Mouse (Mus musculus) C2C12 (cell line): ENCODE data around the gene Cela2a. TPM values are rescaled to one million over a fixed set of nuclear protein-coding genes. Genes with fewer than 3 reads are reported as not detected.

Experiments
- H3K27me3 ChIP-seq: one replicate; pipeline ENCODE4 v1.6.1; 2011; ENCODE audit not compliant: control insufficient read depth, insufficient read depth, insufficient read length
- H3K36me3 ChIP-seq: one replicate; pipeline ENCODE4 v1.6.1; 2011; ENCODE audit not compliant: control insufficient read depth, insufficient read depth
- H3K4me3 ChIP-seq: one replicate; pipeline ENCODE4 v1.5.1; 2011; ENCODE audit warnings: mild to moderate bottlenecking, control low read depth; ENCODE audit not compliant: poor library complexity, insufficient read depth, severe bottlenecking
- H3K79me2 ChIP-seq: one replicate; pipeline ENCODE4 v1.6.1; 2011; ENCODE audit not compliant: control insufficient read depth, insufficient read depth
- H3K79me3 ChIP-seq: one replicate; pipeline ENCODE4 v1.6.1; 2011; ENCODE audit warnings: low read depth, control low read depth
- H3ac ChIP-seq: one replicate; pipeline ENCODE3; 2011; ENCODE audit warnings: low read depth; ENCODE audit not compliant: control insufficient read depth, insufficient read length
- CEBPB ChIP-seq: IDR thresholded peaks from one replicate; pipeline ENCODE4 v1.6.1; 2011; ENCODE audit warnings: low read depth, mild to moderate bottlenecking, control low read depth, moderate library complexity
- CTCF ChIP-seq: IDR thresholded peaks from one replicate; pipeline ENCODE4 v1.5.1; 2011; ENCODE audit not compliant: control insufficient read depth, insufficient read depth, insufficient read length
- FOSL1 ChIP-seq: IDR thresholded peaks from one replicate; pipeline ENCODE4 v1.8.0; 2011; ENCODE audit warnings: mild to moderate bottlenecking, low read length; ENCODE audit not compliant: poor library complexity, insufficient read depth, severe bottlenecking
- MAX ChIP-seq: IDR thresholded peaks from one replicate; pipeline ENCODE4 v1.6.1; 2011; ENCODE audit warnings: mild to moderate bottlenecking, control low read depth
- MYOD1 ChIP-seq: IDR thresholded peaks from one replicate; pipeline ENCODE4 v1.6.1; 2011; ENCODE audit warnings: low read depth; ENCODE audit not compliant: control insufficient read depth, insufficient read length
- MYOG ChIP-seq: IDR thresholded peaks from one replicate; pipeline ENCODE4 v1.6.1; 2011; ENCODE audit not compliant: control insufficient read depth, insufficient read length; ENCODE audit errors: extremely low read depth
- USF1 ChIP-seq: IDR thresholded peaks from one replicate; pipeline ENCODE4 v1.6.1; 2011; ENCODE audit warnings: low read depth, mild to moderate bottlenecking, control low read depth, moderate library complexity
- polyA plus RNA-seq: library from polyadenylated mRNA; unstranded; fragments of >200 nt; fragmentation: generic; extraction: Trizol; gene quantifications from one replicate; pipeline ENCODE4 v1.2.1, GENCODE M21; 2012; ENCODE audit warnings: missing spikeins

The Cela2a gene
- polyA plus RNA-seq, 1 experiment, result not detected

GRCm38 (mm10) chr4:141867498-141867897, 41.5 kb upstream of the Cela2a start:
- Histone ChIP-seq H3K27me3 (no peaks in the 10 kb centered on the region), H3ac (no peak overlapping the region), H3K79me2 (peaks cover 8% of the 10 kb centered on the region), H3K79me3 (no peaks in the 10 kb centered on the region), H3K4me3 (no peak overlapping the region), H3K36me3 (peaks cover 9% of the 10 kb centered on the region)
- no peak for TF ChIP-seq MAX
- peak; percentile 47 for TF ChIP-seq MYOD1

- Histone ChIP-seq H3K4me3 (no peak overlapping the region), H3K27me3 (no peaks in the 10 kb centered on the region), H3K79me3 (no peaks in the 10 kb centered on the region), H3ac (no peak overlapping the region), H3K79me2 (peaks cover 3% of the 10 kb centered on the region), H3K36me3 (peaks cover 9% of the 10 kb centered on the region)
- TF ChIP-seq MYOG (no peak), MYOD1 (peak; percentile 95), MAX (peak; percentile 50)
These were observed 41.1 kb upstream of the Cela2a start for GRCm38 (mm10) chr4:141866933-141867490.

- no peaks in the 10 kb centered on the region for H3K79me3 ChIP-seq
- H3K36me3 ChIP-seq, result peaks cover 9% of the 10 kb centered on the region
- no peak overlapping the region for H3K4me3 ChIP-seq
- TF ChIP-seq MYOG (no peak), FOSL1 (no peak), CEBPB (no peak), CTCF (no peak), MAX (no peak), MYOD1 (no peak), USF1 (no peak)
- no peak overlapping the region for H3ac ChIP-seq
- H3K27me3 ChIP-seq, result no peaks in the 10 kb centered on the region
- no peaks in the 10 kb centered on the region for H3K79me2 ChIP-seq
These were observed 39.6 kb upstream of the Cela2a start for GRCm38 (mm10) chr4:141865600-141865999.

GRCm38 (mm10) chr4:141865006-141865405, 39.0 kb upstream of the Cela2a start:
- Histone ChIP-seq H3K4me3 (no peak overlapping the region), H3ac (no peak overlapping the region), H3K79me2 (no peaks in the 10 kb centered on the region), H3K79me3 (no peaks in the 10 kb centered on the region), H3K36me3 (peaks cover 9% of the 10 kb centered on the region), H3K27me3 (no peaks in the 10 kb centered on the region)
- no peak for TF ChIP-seq MYOD1
- no peak for TF ChIP-seq USF1
- TF ChIP-seq MYOG, result no peak
- no peak for TF ChIP-seq CTCF
- no peak for TF ChIP-seq FOSL1
- no peak for TF ChIP-seq CEBPB
- TF ChIP-seq MAX, result no peak

GRCm38 (mm10) chr4:141864506-141864905, 38.5 kb upstream of the Cela2a start:
- TF ChIP-seq MYOD1 (no peak), MYOG (no peak), CTCF (no peak), MAX (no peak), CEBPB (no peak), USF1 (no peak), FOSL1 (no peak)
- Histone ChIP-seq H3ac (no peak overlapping the region), H3K79me3 (no peaks in the 10 kb centered on the region), H3K36me3 (peaks cover 12% of the 10 kb centered on the region), H3K4me3 (no peak overlapping the region), H3K27me3 (no peaks in the 10 kb centered on the region), H3K79me2 (no peaks in the 10 kb centered on the region)

GRCm38 (mm10) chr4:141863726-141864280, 37.8 kb upstream of the Cela2a start:
- Histone ChIP-seq H3K79me3 (no peaks in the 10 kb centered on the region), H3K4me3 (no peak overlapping the region), H3K36me3 (peaks cover 12% of the 10 kb centered on the region), H3K27me3 (no peaks in the 10 kb centered on the region), H3K79me2 (no peaks in the 10 kb centered on the region), H3ac (no peak overlapping the region)
- TF ChIP-seq MAX (no peak), FOSL1 (no peak), CEBPB (no peak), MYOG (no peak), CTCF (no peak), MYOD1 (no peak)
